Mouse (Mus musculus): ENCODE measurements at regions not wholly inside any gene's neighbourhood (a gene's known extent, or its start where the extent isn't known, plus 50 kb on each side); places are given as distances from the start of the nearest gene placed in this dataset.
"Not testable (repeated sequence)": the region's sequence is repeated elsewhere in the genome, so short reads cannot be mapped to it uniquely, and the experiment has no call there.

DNA sequence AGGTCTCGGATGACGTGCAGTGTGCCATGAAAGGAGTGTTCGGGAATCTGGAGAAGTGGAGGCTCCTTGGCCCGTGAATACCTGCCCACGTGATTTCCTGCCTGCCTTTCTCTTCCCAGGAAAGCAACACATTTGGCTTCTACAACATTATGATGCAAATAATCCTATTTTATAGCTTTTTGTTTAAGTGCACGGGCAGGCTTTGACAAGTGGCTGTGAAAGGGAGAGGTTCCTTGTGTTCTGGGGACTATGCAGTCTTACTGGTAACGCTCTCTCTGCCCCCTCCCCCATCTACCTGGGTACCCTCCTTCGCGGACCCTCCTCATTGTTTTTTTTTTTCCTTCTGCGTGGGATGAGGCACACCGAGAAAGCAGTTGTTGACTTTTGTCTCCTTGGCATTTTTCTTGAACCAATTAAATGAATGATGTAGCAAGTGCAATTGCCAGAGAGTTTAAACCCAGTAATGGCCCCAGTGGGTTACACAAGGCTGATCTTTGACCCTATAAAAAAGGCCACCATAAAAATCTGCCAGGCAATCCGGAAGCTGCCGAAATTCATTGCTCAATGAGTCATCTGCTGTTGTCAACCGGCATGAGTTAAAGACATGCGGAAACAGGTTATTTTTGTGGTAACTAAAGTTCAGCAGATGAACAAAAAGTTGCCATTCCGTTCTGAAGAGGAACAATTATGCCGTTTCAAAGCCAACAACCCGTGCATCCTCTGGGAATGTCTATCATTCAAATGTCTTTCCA is 90.7 kb downstream of the Dusp6 start:
- H3K27ac ChIP-seq: no peak overlapping the region

DNA sequence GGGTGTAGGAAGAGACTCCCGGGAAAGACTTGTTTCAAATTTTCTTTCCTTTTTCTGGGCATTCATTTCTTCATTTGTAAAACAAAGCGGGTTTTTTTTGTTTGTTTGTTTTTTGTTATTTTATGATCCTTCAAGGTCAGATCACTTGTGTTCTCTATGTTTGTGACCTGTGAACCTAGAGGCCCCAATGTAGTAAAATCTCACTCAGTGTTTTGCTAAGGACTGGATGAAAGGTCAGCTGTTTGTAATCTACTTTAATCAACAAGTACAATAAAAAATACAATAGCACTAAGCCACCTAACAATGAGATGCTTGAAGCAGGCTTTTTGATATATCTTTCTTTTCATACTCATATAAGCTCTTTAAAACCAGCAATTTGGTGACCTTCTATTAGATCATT is 91.3 kb downstream of the Dusp6 start:
- no peak for DNase-seq
- no peak for TF ChIP-seq CTCF (IDR thresholded peaks at IDR 0.05)
- no peak overlapping the region for H3K27ac ChIP-seq
- no peak overlapping the region for H3K4me3 ChIP-seq
- intact Hi-C loops (cut with DNase I): no loop called here

More for the DNA sequence above, 90.7 kb downstream of the Dusp6 start:
- intact Hi-C loops (cut with DNase I): no loop called here
- H3K4me3 ChIP-seq: no peak overlapping the region; the same call in 1 of the 2 replicates
- TF ChIP-seq CTCF (IDR thresholded peaks at IDR 0.05): no peak
- no peak for DNase-seq

DNA sequence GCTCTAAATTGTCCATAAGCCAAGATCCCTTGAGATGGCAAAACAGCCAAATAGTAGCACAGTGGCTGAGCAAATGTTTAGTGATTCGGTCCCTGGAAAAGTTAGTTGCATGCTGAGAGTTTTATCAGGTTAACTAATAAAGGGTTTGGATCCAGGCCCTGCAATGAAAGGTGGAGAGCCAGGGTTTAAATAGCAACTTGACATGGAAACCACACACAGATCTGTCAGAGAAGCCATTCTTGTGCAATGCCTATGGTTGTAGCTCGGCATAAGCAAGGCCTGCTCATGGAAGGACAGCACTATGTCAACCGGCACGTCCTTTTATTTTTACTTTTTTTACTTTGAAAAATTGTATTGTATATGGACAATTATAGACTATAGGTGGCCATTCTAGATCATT is 92.3 kb downstream of the Dusp6 start:
- intact Hi-C loops (cut with DNase I): no loop called here
- DNase-seq: no peak
- Histone ChIP-seq H3K27ac (no peak overlapping the region), H3K4me3 (no peak overlapping the region)
- no peak for TF ChIP-seq CTCF (IDR thresholded peaks at IDR 0.05)

DNA sequence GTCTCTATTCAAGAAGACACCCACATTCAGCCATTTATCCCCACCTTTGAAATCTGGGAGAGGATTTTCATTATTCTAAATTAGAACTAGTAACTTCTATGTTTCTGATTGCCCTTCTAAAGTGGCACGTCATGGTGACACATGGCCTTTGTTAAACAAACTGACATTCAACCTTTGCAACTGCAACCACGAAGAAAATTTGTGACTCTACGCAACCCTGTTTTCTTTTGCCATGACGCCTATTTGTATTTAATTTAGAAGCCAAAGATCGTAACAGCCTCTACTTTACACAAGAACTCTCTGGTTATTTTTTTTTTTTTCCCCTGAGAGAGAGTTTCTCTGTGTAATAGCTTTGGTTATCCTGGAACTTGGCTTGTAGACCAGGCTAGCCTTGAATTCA is 93.2 kb downstream of the Dusp6 start:
- no peak for TF ChIP-seq CTCF (IDR thresholded peaks at IDR 0.05)
- intact Hi-C loops (cut with DNase I): no loop called here
- DNase-seq: no peak
- no peak overlapping the region for H3K4me3 ChIP-seq
- H3K27ac ChIP-seq: no peak overlapping the region

DNA sequence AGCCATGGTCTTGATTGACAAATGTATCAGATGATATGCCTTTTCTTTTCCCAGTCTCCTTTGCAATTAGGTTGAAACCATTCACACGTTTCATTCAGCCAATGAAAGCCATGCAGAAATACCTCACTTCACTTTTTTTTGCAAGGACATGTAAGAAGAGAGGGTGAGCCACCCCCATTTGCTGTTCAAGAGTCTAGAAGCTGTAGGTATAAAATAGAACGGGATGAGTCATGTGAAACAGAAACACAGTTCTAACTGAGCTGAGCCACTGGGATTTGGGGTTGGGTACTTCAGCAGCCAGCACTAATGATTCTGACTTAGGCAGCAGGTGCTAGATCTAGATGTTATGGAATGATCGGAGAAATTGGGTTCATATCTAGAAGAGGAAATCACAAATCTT is 93.9 kb downstream of the Dusp6 start:
- H3K27ac ChIP-seq: no peak overlapping the region
- intact Hi-C loops (cut with DNase I): no loop called here
- no peak for TF ChIP-seq CTCF (IDR thresholded peaks at IDR 0.05)
- no peak overlapping the region for H3K4me3 ChIP-seq
- no peak for DNase-seq

DNA sequence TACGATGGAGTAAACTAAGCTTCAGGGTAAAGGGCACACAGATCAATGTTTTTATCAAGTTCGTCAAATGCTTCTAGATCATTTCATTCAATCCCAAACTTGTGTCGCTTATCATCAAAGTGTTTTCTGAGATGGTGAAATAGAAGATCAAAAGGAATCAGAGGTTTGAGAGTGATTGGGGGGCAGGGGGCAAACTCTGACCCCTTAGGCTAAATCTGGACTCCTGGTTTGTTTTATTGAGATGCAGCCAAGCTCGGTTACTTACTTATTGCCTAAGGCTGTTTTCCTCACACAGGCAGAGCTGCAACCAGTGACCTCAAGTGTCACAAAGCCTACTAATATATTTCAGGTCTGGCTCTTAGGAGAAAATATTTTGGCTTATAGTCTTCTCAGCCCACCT is 94.3 kb downstream of the Dusp6 start:
- no peak for TF ChIP-seq CTCF (IDR thresholded peaks at IDR 0.05)
- DNase-seq: no peak
- H3K4me3 ChIP-seq: no peak overlapping the region
- H3K27ac ChIP-seq: no peak overlapping the region
- intact Hi-C loops (cut with DNase I): no loop called here

DNA sequence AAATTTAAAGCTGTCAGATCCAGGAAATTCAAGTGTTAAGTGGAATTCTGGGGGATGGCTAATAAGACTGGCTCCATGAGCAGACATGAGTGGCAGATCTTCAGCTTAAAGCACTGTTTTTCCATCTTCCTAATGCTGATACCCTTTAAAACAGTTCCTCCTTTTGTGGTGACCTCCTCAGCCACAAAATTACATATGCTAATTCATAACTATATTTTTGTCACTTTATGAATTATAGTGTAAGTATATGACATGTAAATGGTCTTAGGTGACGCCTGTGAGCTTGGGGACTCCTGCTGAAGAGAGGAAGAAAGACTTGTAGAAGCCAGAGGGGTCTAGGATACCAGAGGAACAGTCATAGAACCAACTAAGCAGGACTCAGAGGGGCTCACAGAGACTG is 95.2 kb downstream of the Dusp6 start:
- DNase-seq: no peak
- no peak for TF ChIP-seq CTCF (IDR thresholded peaks at IDR 0.05)
- intact Hi-C loops (cut with DNase I): no loop called here
- H3K27ac ChIP-seq: no peak overlapping the region
- H3K4me3 ChIP-seq: no peak overlapping the region

DNA sequence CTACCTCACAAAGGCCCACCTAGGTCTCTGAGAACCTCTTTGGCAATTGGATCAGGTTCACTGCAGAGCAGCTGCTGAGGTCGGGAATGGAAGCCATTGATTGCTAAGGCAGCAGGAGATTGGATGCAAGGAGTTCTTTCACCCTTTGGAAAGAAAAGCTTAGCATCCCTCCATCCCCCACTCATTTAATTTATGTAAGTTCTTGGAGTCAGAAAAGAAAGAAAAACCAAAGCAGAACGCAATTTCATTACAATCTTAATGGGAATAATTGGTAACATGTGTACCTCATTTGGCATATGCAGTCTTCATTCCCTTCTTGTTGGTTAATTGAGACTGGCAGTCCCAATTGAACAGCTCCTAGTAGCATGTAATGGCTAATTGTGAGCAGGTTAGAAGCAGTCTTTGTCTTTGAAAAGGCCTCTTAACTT is 96.4 kb downstream of the Dusp6 start:
- no peak overlapping the region for H3K27ac ChIP-seq
- H3K4me3 ChIP-seq: no peak overlapping the region
- no peak for DNase-seq
- intact Hi-C loops (cut with DNase I): no loop called here
- no peak for TF ChIP-seq CTCF (IDR thresholded peaks at IDR 0.05)

DNA sequence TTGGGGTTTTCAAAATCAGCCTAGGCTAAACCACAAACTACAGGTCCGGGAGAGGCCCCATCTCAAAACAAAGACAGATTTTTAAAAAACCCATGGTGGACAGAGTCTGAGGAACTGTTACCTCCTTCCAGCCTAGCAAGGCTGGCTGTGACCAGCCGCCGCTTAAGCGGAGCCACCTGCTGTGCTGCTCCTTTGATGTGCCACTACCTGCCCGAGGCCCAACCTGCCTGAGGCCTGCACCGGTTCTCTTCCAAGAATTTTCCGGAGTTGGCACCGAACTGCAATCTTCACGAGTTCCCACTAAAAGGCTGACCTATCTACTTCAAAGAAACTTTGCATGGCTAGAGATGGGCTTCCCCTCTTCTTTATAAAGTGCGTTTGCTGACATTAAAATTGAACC is 97.6 kb downstream of the Dusp6 start:
- H3K27ac ChIP-seq; intact Hi-C loops (cut with DNase I); DNase-seq; H3K4me3 ChIP-seq: not testable (repeated sequence)

DNA sequence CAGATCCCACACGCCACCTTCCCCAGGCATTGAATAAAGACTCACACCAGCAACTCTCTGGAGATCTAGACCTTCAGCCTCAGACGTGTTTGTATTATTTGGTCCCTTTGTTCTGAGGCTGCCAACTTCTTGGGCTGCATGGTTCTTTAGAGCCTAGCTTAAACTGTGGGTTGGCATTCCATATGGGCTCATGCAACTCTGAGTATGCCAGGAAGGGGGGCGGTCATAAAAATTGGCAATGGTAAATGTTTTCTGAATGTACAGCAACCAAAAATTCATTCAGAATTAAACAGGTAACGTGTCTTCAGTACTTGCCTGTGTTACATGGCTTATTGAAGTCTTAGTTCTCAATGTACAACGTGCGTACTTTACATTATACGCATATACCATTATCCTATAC is 103.1 kb downstream of the Dusp6 start:
- intact Hi-C loops (cut with DNase I): no loop called here
- Histone ChIP-seq H3K4me3 (no peak overlapping the region), H3K27ac (no peak overlapping the region)
- DNase-seq: no peak
- TF ChIP-seq CTCF (IDR thresholded peaks at IDR 0.05): no peak

DNA sequence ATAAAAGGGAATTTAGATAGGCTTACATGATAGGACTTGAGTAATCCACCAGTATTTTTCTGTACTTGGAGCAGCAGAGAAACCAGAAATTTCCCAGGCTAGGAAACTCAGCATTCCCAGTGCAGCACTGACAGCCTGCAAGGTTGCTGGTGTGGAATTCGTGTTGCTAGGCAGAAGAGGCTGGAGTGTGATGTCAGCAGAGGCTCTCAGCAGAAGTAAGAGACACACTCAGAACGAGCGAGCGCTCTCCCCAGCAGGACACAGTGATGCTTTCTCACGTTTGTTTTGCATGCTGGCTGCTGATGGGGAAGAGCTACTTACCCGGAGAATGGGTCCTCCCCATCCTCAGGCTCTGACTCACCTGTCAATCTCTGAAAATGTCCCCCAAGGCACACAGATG is 104.7 kb downstream of the Dusp6 start:
- intact Hi-C loops (cut with DNase I): no loop called here

DNA sequence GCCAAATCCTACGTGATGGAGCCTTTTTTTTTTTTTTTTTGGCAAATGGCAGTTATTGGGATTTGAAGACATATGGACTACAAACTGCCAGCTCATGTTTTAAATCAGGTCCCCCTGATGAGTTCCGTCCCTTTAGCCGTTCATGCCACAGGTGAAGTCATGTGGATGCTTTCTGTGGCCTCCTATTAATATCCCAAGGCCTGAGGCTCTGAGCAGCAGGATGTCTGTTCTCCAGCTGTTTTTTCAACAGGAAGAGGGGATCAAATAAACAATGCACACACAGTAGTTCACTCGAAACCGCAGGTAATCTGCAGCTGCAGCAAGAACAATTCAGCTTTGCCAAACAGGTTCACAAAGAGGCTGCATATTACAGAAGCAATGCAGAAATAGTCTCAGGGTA is 112.1 kb downstream of the Dusp6 start:
- no peak for DNase-seq
- H3K4me3 ChIP-seq: no peak overlapping the region
- intact Hi-C loops (cut with DNase I): no loop called here
- TF ChIP-seq CTCF (IDR thresholded peaks at IDR 0.05): no peak
- no peak overlapping the region for H3K27ac ChIP-seq

More for the DNA sequence above, 104.7 kb downstream of the Dusp6 start:
- Histone ChIP-seq H3K4me3 (no peak overlapping the region), H3K27ac (no peak overlapping the region)
- TF ChIP-seq CTCF (IDR thresholded peaks at IDR 0.05): no peak
- no peak for DNase-seq

DNA sequence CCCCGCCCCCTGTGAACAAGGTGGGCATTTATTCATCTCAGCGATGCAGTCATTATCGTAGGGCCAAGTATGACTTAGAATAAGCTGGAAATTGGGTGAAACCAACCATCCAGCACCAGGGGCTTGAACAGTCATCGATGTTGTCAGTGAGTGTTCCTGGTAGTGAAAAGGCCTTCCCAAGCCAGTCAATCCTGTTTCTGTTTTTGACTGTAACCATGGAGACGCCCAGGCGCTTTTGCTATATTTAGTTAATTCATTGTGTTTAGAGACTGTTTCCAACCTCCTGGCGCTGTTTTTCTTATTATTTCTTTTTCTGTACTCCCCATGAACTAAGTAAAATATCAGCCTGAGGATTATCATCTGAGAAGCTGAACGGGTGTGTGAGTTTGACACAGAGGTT is 113.4 kb downstream of the Dusp6 start:
- no peak overlapping the region for H3K4me3 ChIP-seq
- no peak for TF ChIP-seq CTCF (IDR thresholded peaks at IDR 0.05)
- DNase-seq: no peak
- intact Hi-C loops (cut with DNase I): no loop called here
- no peak overlapping the region; the same call in 1 of the 2 replicates for H3K27ac ChIP-seq

DNA sequence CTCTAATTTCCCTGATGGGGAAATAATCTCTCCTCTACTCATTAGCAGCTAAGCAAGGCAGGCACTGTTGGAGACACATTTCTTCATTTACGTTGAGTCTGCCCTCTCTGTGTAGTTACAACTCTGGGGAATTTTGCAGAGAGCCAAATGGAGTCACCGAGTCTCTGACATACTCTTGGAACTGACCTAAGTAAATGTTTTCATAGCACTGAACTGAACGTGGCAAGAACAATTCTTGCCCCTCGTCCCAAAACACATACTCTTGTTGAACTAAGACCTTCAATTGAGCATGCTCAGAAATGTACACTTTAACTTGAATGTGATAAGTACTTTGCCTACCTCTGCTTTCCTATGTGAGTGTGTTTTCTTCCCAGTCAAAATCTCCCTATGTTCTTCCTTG is 114.5 kb downstream of the Dusp6 start:
- no peak for DNase-seq
- intact Hi-C loops (cut with DNase I): no loop called here
- H3K27ac ChIP-seq: no peak overlapping the region
- TF ChIP-seq CTCF (IDR thresholded peaks at IDR 0.05): no peak
- H3K4me3 ChIP-seq: no peak overlapping the region

Measured in gastrocnemius, adult 2 months (tissue).